Mouse (Mus musculus) layer of hippocampus, postnatal 36 days (tissue): ENCODE results near the gene Olfr412. TPM values are rescaled to one million over a fixed set of nuclear protein-coding genes. Genes with fewer than 3 reads are reported as not detected.

Experiments
- DNase-seq, 2 experiments: peaks; one replicate each; pipeline ENCODE4 v3.0.0; 2022
- total RNA-seq, 2 experiments: library from RNA; stranded (reverse); gene quantifications; 2 replicates each; pipeline ENCODE4 v1.2.3; 2021

Olfr412 gene
- total RNA-seq, 2 experiments from 2014 or later, result not detected

DNA sequence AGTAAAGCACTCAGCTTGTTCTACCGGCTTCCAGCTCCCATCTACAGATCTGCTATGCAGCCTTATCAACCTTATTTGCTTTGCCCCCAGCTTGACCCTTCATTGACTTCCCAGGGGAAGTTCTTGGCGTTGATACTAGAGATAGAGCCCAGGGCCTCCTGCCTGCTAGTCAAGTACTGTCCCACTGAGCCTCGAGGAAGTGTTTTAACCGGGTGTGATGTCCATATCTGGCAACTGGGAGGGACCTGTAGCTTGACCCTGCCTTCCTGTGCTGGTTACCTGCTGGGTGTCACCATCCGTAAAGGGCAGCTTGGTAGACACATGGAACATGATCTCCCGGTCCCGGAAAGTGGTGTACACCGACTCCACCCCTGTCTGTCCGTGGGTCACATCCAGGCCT is 52.2 kb downstream of the Olfr412 start:
- DNase-seq, result no peak

DNA sequence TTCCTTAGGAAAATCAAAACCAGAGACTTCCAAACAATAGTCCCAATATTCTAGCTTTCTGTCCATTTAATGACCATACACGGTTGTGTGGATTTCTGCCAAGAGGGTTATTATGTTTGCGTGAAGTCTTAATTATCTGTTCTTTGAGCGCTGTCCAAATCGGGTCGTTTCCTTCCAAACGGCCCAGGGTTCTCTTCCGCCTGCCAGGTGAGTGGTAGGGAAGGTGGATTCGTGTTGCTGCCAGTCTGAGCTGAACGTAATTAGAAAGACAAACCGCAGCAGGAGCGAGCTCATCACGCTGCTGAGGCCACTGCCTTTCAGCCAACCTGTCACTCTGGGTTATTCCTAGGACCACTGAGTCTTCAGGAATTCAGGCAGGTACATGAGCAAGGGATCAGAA is 53.9 kb downstream of the Olfr412 start:
- no peak for DNase-seq

Other genes starting within 250 kb of the Olfr412 start
- not detected for gene Olfr401, start 248.4 kb upstream of the Olfr412 start, total RNA-seq
- gene Olfr402, start 208.5 kb upstream of the Olfr412 start, total RNA-seq, result not detected
- gene Olfr403, start 175.8 kb upstream of the Olfr412 start, total RNA-seq, result not detected
- gene Olfr43, start 150.7 kb upstream of the Olfr412 start, total RNA-seq, result not detected
- not detected for gene Olfr406, start 102.3 kb upstream of the Olfr412 start, total RNA-seq
- not detected for gene Olfr59, start 78.3 kb upstream of the Olfr412 start, total RNA-seq
- not detected for gene Olfr410, start 24.0 kb upstream of the Olfr412 start, total RNA-seq
- gene Olfr411, start 9.4 kb upstream of the Olfr412 start, total RNA-seq, result not detected
- 100 to 1,000 TPM; 135 to 137 TPM for gene Rap1gap2, start 248.8 kb downstream of the Olfr412 start, total RNA-seq